Mouse (Mus musculus): Measurements from ENCODE around the gene Nvl.

Nvl gene

DNA sequence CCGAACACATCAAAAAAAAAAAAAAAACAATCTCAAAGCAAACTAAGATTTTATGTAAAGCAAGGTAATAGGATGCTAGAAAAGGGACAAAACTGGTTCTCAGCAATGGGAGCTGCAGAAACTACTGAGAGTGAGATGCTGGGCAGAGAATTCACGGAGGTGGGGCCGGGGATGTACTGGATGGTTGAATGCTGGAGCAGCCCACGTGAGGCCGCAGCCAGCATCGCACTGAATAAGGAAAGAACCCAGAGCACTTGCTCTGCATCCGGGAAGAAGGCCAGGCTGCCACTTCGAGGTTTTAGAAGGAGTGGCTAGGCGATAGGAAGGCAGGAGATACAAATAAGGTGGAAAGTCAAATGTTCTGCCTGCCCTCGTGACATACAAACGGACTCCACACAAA is 74.3 kb downstream of the Nvl start:
- CTCF ChIA-PET, result no interaction called here

DNA sequence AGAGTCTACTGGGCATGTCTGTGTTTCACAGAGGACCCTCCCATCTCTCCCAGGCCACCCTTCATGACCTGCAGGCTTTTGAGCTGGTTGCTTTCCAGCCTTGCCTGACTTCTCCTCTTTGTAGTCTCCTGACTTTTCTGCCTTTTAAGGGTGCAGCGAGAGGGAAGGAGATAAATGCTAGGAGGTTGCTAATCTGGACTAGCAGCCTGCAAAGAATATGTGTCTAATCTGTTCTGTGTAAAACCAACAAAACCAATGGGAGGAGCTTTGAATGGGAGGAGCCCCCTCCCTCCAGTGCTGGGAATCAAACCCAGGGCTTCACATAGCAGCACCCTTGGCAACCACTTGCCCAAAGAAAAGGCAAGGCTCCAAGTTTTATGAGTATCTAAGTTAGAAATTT is 75.7 kb downstream of the Nvl start:
- CTCF ChIA-PET, result no interaction called here

DNA sequence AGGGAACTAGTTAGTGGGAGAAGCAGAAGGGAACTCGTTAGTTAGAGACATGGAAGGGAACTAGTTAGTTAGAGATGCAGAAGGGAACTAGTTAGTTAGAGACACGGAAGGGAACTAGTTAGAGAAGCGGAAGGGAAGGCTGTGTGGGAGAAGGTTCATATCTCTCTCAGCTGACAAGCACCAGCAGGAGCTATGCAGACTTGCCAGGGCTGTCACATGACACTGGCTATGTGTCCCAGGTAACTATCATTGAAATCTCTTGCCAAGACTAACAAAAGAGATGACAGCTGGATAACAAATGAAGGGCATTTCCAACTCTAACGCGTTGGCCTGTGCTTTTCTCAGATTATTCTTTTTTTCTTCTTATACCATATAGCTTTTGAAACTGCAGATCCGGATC is 79.4 kb downstream of the Nvl start:
- CTCF ChIA-PET, result no interaction called here

DNA sequence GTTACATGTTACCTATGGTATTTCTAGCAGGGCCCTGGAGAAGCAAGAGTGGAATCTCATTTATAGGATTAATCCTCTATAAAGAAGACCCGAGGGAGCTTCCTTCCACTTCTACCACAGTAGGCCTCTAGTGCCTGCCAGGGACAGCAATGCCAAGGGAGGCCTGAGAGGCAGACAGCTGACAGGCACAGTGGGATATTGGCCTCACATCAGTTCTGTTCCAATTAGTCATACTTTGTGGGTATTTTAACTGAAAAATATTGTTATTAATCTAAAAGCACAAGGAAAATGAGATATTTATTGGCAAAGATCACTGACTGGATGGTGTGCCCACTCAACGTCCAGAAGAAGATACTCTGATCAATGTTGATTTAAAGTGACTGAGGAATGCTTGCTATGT is 80.0 kb downstream of the Nvl start:
- CTCF ChIA-PET, result no interaction called here

DNA sequence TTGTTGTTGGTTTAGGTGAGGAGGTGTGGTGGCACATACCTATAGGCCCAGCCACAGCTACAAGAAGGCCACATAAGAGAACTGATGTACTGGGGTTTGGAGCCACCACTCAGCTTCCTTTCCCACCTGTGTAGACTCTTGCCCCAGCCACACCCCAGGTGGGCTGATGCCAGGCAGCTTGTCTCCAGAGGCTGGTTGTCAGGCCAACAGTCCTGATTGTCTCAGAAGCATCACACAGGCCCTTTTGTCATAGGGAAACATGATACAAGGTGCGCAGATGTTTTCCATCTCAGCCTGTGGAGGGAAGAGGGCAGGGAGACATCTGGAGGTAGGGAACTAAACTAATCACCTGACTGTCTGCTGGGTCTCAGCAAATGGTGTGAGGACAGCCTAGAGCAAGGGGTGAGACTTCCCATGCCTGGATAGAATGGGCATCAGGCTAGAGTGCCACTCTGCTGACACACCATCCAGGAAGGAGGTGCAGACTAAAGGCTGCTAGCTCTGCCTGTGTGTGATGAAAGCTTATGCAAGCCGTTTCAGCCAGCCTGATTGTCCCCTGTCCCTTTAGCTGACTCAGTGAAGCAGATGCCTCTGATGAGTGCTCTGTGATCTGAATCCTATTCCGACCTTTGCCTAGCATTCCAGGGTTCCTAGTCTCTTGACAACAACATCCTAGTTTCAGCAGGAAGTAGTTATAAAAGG is 82.1 kb downstream of the Nvl start:
- CTCF ChIA-PET, result no interaction called here

DNA sequence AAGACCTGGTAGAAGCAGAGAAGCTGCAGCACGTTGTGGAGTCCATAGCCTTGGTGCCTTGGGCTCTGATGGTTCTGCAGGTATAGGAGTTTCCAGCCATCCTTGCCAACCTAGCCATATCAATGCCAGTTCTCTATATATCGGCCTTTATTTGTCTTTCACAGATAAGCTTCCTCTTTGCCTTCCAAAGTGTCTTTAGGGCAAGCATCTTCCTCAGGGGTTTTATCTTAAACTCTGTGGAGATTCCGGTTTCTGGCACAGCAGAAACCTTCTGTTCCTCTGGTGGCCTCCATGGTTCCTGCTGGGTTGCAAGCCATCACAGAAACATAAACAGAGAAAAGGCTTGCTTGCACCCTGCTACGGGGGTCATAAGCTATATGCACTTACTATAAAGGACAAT is 91.1 kb downstream of the Nvl start:
- CTCF ChIA-PET, result interaction anchor here (0.6 kb wide), 1 partner anchor 686 kb away, joined by 7 read pairs; no protein-coding TSS in a partner anchor

DNA sequence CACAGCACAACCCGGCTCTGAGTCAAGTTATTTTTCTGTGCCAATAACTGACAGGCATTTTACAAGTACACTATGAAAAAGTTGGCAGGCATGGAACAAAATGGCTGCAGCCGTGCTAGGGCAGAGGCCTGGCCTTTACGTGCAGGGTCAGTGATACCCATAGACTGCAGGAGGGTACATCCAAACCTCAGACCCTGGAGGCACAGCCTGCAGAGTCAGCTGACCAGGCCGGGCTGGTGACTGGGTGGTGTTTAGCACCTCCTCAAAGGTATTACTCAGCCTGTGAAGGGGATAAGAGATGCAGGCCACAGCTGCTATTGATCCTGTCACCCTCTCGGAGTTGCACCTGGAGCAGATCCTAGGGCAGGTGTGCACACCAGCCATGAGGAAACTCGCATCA is 93.1 kb downstream of the Nvl start, which contains the start of gene 9130409I23Rik:
Gene 9130409I23Rik, plus strand, starts transcription at position 301 of the 400 bp plus-strand sequence.
- CTCF ChIA-PET, result no interaction called here

DNA sequence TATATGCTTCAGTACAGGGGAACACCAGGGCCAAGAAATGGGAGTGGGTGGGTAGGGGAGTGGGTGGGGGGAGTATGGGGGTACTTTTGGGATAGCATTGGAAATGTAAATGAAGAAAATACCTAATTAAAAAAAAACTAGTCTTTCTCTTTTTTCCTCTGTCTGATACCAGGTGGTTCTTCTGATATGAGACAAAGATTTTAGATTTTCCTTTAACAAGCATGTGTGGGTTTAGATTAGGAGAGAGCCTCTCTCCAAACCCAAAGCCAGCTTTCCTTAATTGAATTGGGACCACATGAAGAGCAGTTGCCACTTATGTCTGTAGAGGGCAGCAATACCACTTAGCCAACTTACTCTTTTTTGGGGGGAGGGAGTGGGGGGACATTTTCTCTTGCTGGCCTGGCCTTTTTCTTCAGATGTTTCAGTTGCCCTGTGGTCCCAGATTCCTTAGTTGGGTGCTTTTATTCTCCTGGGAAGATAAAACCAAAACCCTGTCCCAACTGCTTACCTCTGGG is 94.6 kb downstream of the Nvl start:
- CTCF ChIA-PET, result interaction anchor here (0.6 to 0.7 kb wide), 3 partner anchors 10 to 20 kb away, joined by 4 to 6 read pairs (median 6); no protein-coding TSS in a partner anchor

DNA sequence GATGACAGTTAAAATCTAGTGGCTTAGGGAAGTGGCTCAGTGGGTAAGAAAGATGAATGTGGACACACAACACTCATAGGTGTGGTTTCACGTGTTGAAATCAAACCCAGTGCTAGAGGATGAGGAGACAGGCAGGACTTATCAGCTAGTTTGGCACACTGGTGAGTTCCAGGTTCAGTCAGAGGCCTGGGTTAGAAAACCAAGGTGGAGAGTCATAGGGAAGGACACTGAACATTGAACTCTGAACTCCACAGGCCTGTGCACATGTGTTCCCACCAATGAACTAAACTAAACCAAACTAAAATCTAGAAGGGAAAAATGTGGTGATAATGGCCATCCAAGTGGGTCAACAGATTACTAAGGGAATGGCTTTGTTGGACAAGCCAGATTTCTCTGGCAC is 96.5 kb downstream of the Nvl start:
- CTCF ChIA-PET, result no interaction called here

DNA sequence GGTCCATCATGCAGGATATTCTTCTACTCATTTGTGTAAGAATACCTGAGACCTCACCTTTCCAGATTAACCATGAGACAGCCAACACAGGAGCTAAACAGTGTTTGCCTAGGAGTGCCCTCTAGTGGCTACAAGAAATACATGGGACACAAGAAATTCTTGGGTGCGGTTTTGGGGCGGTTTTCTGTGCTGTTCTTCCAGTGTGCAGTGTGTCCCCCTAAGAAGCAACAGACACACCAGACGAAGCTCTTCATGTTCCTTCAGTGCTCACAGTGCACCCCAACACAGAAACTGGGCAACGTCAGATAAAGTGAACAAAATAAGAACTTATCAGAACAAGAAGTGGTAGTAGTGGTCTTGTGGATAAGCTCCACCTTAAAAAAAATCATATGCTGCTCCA is 104.4 kb downstream of the Nvl start:
- CTCF ChIA-PET, result interaction anchor here (0.6 to 2.0 kb wide), 6 partner anchors 8 to 52 kb away, joined by 3 to 11 read pairs (median 4); no protein-coding TSS in a partner anchor

DNA sequence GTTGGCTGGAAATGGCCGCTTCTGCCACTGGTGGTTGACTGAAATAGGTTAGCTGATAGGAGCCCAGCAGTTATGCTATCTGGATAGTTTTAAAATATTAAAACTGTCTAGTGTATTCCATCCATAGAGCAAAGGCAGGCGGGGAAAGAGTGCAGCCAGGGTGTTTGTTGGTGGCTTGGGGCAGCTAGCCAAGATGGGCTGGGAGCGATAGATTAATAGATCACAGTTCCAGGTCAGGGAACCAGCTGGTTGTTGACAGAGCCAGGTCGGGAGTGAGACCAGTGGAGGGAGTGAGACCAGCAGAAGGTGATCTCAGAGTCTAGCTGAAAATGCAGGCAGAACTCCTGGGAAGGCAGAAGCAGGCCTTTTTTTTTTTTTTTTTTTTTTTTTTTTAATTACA is 106.4 kb downstream of the Nvl start:
- CTCF ChIA-PET, result interaction anchor here (0.6 to 0.7 kb wide), 2 partner anchors 59 to 318 kb away, joined by 5 to 15 read pairs; no protein-coding TSS in a partner anchor
